Mouse (Mus musculus): Measurements from ENCODE around the gene Larp4b. TPM values are rescaled to one million over a fixed set of nuclear protein-coding genes. Genes with fewer than 3 reads are reported as not detected.

Gene Larp4b
- polyA plus RNA-seq, 1 experiment from 2014 or later = 28.4 TPM

GRCm38 (mm10) chr13:9191172-9192140 is 97.8 kb downstream of the Larp4b start:
- DNase-seq (ENCODE audit: low spot score) = peak; percentile 62

GRCm38 (mm10) chr13:9192797-9193330 is 99.2 kb downstream of the Larp4b start:
- no peak for ATAC-seq (ENCODE audit: low FRiP score, low TSS enrichment)
- no peaks in the 10 kb centered on the region for H3K27me3 ChIP-seq (ENCODE audit: control insufficient read depth, insufficient read depth, low read length)
- 0 out of 2 replicates have a peak, but pooled peaks cover 3% of the 10 kb centered on the region for H3K4me1 ChIP-seq (replicated peaks; ENCODE audit: control insufficient read depth, insufficient read depth)
- H3K9ac ChIP-seq (ENCODE audit: low read length) = no peak overlapping the region
- no peaks in the 10 kb centered on the region for H3K36me3 ChIP-seq (ENCODE audit: control insufficient read depth, insufficient read depth, low read length)
- TF ChIP-seq EP300 (optimal IDR thresholded peaks at IDR 0.05) (no peak), CTCF (IDR thresholded peaks at IDR 0.05; ENCODE audit: low read depth) (no peak)
- no peak overlapping the region for H3K27ac ChIP-seq (replicated peaks)
- no peak for DNase-seq (ENCODE audit: low spot score)
- H3K4me2 ChIP-seq (replicated peaks; ENCODE audit: low read depth) = no peak overlapping the region
- WGBS = 54% methylated on average over 9 of the region's 9 CpGs
- H3K4me3 ChIP-seq (ENCODE audit: low read depth, low read length) = no peak overlapping the region
- H3K9me3 ChIP-seq (ENCODE audit: control insufficient read depth, low read length) = no peaks in the 10 kb centered on the region

More at GRCm38 (mm10) chr13:9191172-9192140, 97.8 kb downstream of the Larp4b start:
- TF ChIP-seq CTCF (IDR thresholded peaks at IDR 0.05; ENCODE audit: low read depth) = no peak
- TF ChIP-seq EP300 (optimal IDR thresholded peaks at IDR 0.05) = no peak
- ATAC-seq (ENCODE audit: low FRiP score, low TSS enrichment) = peak; percentile 93
- no peak overlapping the region for H3K4me3 ChIP-seq (ENCODE audit: low read depth, low read length)
- H3K4me2 ChIP-seq (replicated peaks; ENCODE audit: low read depth) = peak overlapping the region; percentile 4; the same call in 1 of the 2 replicates
- no peak overlapping the region for H3K9ac ChIP-seq (ENCODE audit: low read length)
- peak overlapping the region; percentile 5; the same call in 1 of the 2 replicates for H3K27ac ChIP-seq (replicated peaks)
- WGBS = 35% methylated on average over 15 of the region's 15 CpGs
- 0 out of 2 replicates have a peak, but pooled peaks cover 3% of the 10 kb centered on the region for H3K4me1 ChIP-seq (replicated peaks; ENCODE audit: control insufficient read depth, insufficient read depth)
- H3K9me3 ChIP-seq (ENCODE audit: control insufficient read depth, low read length) = no peaks in the 10 kb centered on the region
- H3K36me3 ChIP-seq (ENCODE audit: control insufficient read depth, insufficient read depth, low read length) = no peaks in the 10 kb centered on the region
- no peaks in the 10 kb centered on the region for H3K27me3 ChIP-seq (ENCODE audit: control insufficient read depth, insufficient read depth, low read length)

DNA sequence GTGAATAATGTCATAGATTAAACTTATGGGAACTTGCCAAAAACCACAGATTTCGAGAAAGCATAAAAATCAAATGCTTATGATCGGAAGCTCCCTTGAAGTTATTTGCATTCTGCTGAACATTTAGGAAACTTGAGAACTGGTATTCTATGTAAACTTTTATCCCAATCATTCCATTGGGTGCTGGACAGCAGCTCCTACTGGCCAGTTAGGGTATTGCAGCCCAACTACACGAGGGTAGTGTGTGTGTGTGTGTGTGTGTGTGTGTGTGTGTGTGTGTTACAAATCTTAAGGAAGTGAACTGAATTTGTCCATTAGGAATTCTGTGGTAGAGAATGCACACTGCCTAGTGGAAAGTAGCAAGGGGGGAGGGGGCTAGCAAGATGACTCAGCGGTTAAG is 101.0 kb downstream of the Larp4b start:
- Histone ChIP-seq H3K4me3 (ENCODE audit: low read depth, low read length) (no peak overlapping the region), H3K4me1 (replicated peaks; ENCODE audit: control insufficient read depth, insufficient read depth) (0 out of 2 replicates have a peak, but pooled peaks cover 3% of the 10 kb centered on the region), H3K9me3 (ENCODE audit: control insufficient read depth, low read length) (no peaks in the 10 kb centered on the region), H3K4me2 (replicated peaks; ENCODE audit: low read depth) (no peak overlapping the region), H3K9ac (ENCODE audit: low read length) (no peak overlapping the region), H3K27ac (replicated peaks) (no peak overlapping the region), H3K36me3 (ENCODE audit: control insufficient read depth, insufficient read depth, low read length) (no peaks in the 10 kb centered on the region), H3K27me3 (ENCODE audit: control insufficient read depth, insufficient read depth, low read length) (no peaks in the 10 kb centered on the region)
- ATAC-seq (ENCODE audit: low FRiP score, low TSS enrichment) (no peak), DNase-seq (ENCODE audit: low spot score) (no peak)
- WGBS = 75% methylated on average over 4 of the region's 4 CpGs
- TF ChIP-seq CTCF (IDR thresholded peaks at IDR 0.05; ENCODE audit: low read depth) = peak; percentile 56
- no peak for TF ChIP-seq EP300 (optimal IDR thresholded peaks at IDR 0.05)

DNA sequence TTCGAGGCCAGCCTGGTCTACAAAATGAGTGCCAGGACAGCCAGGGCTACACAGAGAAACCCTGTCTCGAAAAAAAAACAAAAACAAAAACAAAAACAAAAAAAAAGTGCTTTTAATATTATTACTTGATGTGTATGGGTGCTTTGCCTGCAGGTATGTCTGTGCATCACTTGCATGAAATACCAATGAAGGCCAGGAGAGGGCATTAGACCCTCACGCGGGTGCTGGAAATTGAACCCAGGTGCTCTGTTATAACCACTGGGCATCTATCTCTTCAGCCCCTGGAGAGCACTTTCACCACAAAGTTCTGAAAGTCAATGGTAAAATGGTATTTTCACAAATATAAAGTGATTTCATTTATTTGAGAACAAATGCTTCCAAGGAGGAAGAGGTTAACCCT is 101.9 kb downstream of the Larp4b start:
- Histone ChIP-seq H3K4me2 (replicated peaks; ENCODE audit: low read depth) (no peak overlapping the region), H3K9ac (ENCODE audit: low read length) (no peak overlapping the region), H3K27me3 (ENCODE audit: control insufficient read depth, insufficient read depth, low read length) (no peaks in the 10 kb centered on the region), H3K4me3 (ENCODE audit: low read depth, low read length) (no peak overlapping the region), H3K27ac (replicated peaks) (no peak overlapping the region), H3K9me3 (ENCODE audit: control insufficient read depth, low read length) (no peaks in the 10 kb centered on the region), H3K4me1 (replicated peaks; ENCODE audit: control insufficient read depth, insufficient read depth) (0 out of 2 replicates have a peak, but pooled peaks cover 3% of the 10 kb centered on the region), H3K36me3 (ENCODE audit: control insufficient read depth, insufficient read depth, low read length) (no peaks in the 10 kb centered on the region)
- TF ChIP-seq EP300 (optimal IDR thresholded peaks at IDR 0.05) (no peak), CTCF (IDR thresholded peaks at IDR 0.05; ENCODE audit: low read depth) (peak; percentile 40)
- DNase-seq (ENCODE audit: low spot score) = no peak
- WGBS = 53% methylated on average over 4 of the region's 4 CpGs
- no peak for ATAC-seq (ENCODE audit: low FRiP score, low TSS enrichment)

DNA sequence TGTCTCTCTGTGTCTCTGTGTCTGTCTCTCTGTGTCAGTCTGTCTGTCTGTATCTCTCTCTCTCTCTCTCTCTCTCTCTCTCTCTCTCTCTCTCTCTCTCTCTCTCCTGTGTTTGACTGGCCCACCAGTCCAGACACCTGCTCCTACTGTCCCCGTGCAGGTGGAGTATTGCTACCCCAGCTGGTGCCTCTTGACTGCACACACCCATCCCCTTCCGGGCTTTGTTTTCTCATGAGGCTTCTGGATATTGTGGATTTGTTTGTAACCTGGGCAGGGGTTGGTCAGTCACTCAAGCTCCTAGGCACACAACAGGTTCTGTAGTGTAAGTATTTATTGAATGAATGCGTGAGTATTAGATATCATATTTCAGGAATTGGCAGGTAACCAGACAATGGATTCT is 104.4 kb downstream of the Larp4b start:
- DNase-seq (ENCODE audit: low spot score) = no peak
- H3K9me3 ChIP-seq (ENCODE audit: control insufficient read depth, low read length) = no peaks in the 10 kb centered on the region
- no peaks in the 10 kb centered on the region for H3K36me3 ChIP-seq (ENCODE audit: control insufficient read depth, insufficient read depth, low read length)
- no peaks in the 10 kb centered on the region for H3K4me1 ChIP-seq (replicated peaks; ENCODE audit: control insufficient read depth, insufficient read depth)
- no peak overlapping the region for H3K4me2 ChIP-seq (replicated peaks; ENCODE audit: low read depth)
- no peaks in the 10 kb centered on the region for H3K27me3 ChIP-seq (ENCODE audit: control insufficient read depth, insufficient read depth, low read length)
- no peak overlapping the region for H3K9ac ChIP-seq (ENCODE audit: low read length)
- H3K4me3 ChIP-seq (ENCODE audit: low read depth, low read length) = no peak overlapping the region
- no peak overlapping the region for H3K27ac ChIP-seq (replicated peaks)
- ATAC-seq (ENCODE audit: low FRiP score, low TSS enrichment) = no peak
- TF ChIP-seq EP300 (optimal IDR thresholded peaks at IDR 0.05) (no peak), CTCF (IDR thresholded peaks at IDR 0.05; ENCODE audit: low read depth) (no peak)
- 46% methylated on average over 3 of the region's 3 CpGs for WGBS

Measured in stomach, postnatal 0 days (tissue).